Mouse (Mus musculus) Patski (cell line): ENCODE measurements around the gene Gm11549. TPM values are rescaled to one million over a fixed set of nuclear protein-coding genes. Genes with fewer than 3 reads are reported as not detected.

Experiments used
- ATAC-seq: fragments of 100-300 bp; one replicate; pipeline ENCODE4 v1.8.0; 2021
- CTCF ChIA-PET: fragments of 350-600 bp; sonication (Branson Sonifier 250); formaldehyde crosslinking; loops from one replicate; lab custom pipeline; 2022; ENCODE audit warnings: inconsistent platforms; lab: Charles Lee
- POLR2A ChIA-PET: fragments of 350-600 bp; sonication (Branson Sonifier 250); formaldehyde crosslinking; loops from one replicate; lab custom pipeline; 2022; ENCODE audit warnings: antibody characterized with exemption, inconsistent platforms; lab: Charles Lee
- DNase-seq: peaks from one replicate; pipeline ENCODE4 v3.0.0-alpha.2; 2011; ENCODE audit warnings: low read depth, low spot score
- H3K27me3 ChIP-seq: fragments of 371-371 bp; one replicate; pipeline ENCODE4 v1.5.1; 2021
- CTCF ChIP-seq: fragments of 100-300 bp; IDR thresholded peaks from one replicate; pipeline ENCODE4 v1.5.1; 2021
- in situ Hi-C: fragments of 300-500 bp; cut with MboI; formaldehyde crosslinking; loops from 3 replicates; pipeline ENCODE4 v1.11.1; 2018; ENCODE audit warnings: low pct_unique_long_range_greater_than_20kb, mixed read lengths
- polyA plus RNA-seq: library from polyadenylated mRNA; unstranded; gene quantifications from one replicate; pipeline ENCODE4 v1.2.3, GENCODE M21; 2021

Gm11549 gene
- polyA plus RNA-seq, 1 experiment from 2014 or later: not detected

GRCm38 (mm10) chr3:36474938-36475483 is 46.6 kb downstream of the Gm11549 start:
- ATAC-seq (peak; percentile 7), DNase-seq (no peak)
- H3K27me3 ChIP-seq: no peaks in the 10 kb centered on the region
- ChIA-PET CTCF (interaction anchor here (0.8 to 8.3 kb wide), 5 partner anchors 8 to 26 kb away, joined by 3 to 100 read pairs (median 6); no protein-coding TSS in a partner anchor), POLR2A (interaction anchor here (0.6 to 4.7 kb wide), 6 partner anchors 10 to 33 kb away, joined by 3 to 32 read pairs (median 4); no protein-coding TSS in a partner anchor)
- TF ChIP-seq CTCF: no peak
- in situ Hi-C loops: loop anchor here (25.0 kb wide), 1 partner anchor 1962 kb away; no protein-coding TSS in a partner anchor

GRCm38 (mm10) chr3:36474421-36474820 is 47.2 kb downstream of the Gm11549 start:
- CTCF ChIA-PET: interaction anchor here (0.8 to 8.3 kb wide), 5 partner anchors 8 to 25 kb away, joined by 3 to 100 read pairs (median 6); no protein-coding TSS in a partner anchor
- no peak for DNase-seq
- POLR2A ChIA-PET: interaction anchor here (0.6 to 4.7 kb wide), 5 partner anchors 9 to 28 kb away, joined by 3 to 32 read pairs (median 5); no protein-coding TSS in a partner anchor
- H3K27me3 ChIP-seq: no peaks in the 10 kb centered on the region
- no peak for TF ChIP-seq CTCF
- in situ Hi-C loops: loop anchor here (25.0 kb wide), 1 partner anchor 1963 kb away; no protein-coding TSS in a partner anchor
- ATAC-seq: no peak

- CTCF ChIA-PET: interaction anchor here (0.7 to 8.3 kb wide), 3 partner anchors 13 to 24 kb away, joined by 3 to 100 read pairs (median 8); no protein-coding TSS in a partner anchor
- no peak for ATAC-seq
- no peaks in the 10 kb centered on the region for H3K27me3 ChIP-seq
- TF ChIP-seq CTCF: no peak
- in situ Hi-C loops: loop anchor here (25.0 kb wide), 1 partner anchor 1964 kb away; no protein-coding TSS in a partner anchor
- POLR2A ChIA-PET: interaction anchor here (0.6 to 4.7 kb wide), 5 partner anchors 11 to 175 kb away, joined by 3 to 32 read pairs (median 6); no protein-coding TSS in a partner anchor
- no peak for DNase-seq
Measured at GRCm38 (mm10) chr3:36473222-36473621, 48.4 kb downstream of the Gm11549 start.

DNA sequence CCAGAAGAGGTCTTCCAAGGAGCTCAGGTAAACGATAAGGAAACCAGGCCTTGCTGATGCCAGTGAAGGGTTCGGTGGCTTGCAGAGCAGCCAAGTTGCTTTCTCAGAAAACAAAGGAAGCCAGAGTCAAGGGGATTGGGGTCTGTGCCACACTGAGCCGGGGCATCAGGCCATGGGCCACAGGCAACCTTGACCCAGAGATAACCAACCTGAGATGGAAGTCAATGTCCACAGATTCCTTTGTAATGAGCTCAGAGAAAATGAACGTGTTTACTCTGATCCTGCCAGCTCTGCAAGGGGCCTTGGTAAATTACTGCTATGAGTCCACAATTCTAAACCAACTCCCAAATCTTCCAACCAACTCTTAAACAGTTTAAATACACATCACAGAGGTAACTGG is 49.8 kb downstream of the Gm11549 start:
- H3K27me3 ChIP-seq: no peaks in the 10 kb centered on the region
- CTCF ChIA-PET: interaction anchor here (0.9 to 8.3 kb wide), 4 partner anchors 17 to 264 kb away, joined by 3 to 100 read pairs (median 7); no protein-coding TSS in a partner anchor
- DNase-seq (no peak), ATAC-seq (no peak)
- no peak for TF ChIP-seq CTCF
- POLR2A ChIA-PET: interaction anchor here (1.2 to 1.5 kb wide), 2 partner anchors 9 to 16 kb away, joined by 3 read pairs; no protein-coding TSS in a partner anchor
- in situ Hi-C loops: loop anchor here (25.0 kb wide), 1 partner anchor 1965 kb away; no protein-coding TSS in a partner anchor

GRCm38 (mm10) chr3:36468871-36469270 is 52.7 kb downstream of the Gm11549 start:
- DNase-seq: no peak
- ChIA-PET POLR2A (interaction anchor here (0.7 to 1.4 kb wide), 2 partner anchors 23 to 28 kb away, joined by 4 read pairs; no protein-coding TSS in a partner anchor), CTCF (interaction anchor here (1.6 to 3.7 kb wide), 3 partner anchors 16 to 28 kb away, joined by 3 to 11 read pairs (median 7); no protein-coding TSS in a partner anchor)
- ATAC-seq: no peak
- no peaks in the 10 kb centered on the region for H3K27me3 ChIP-seq
- in situ Hi-C loops: loop anchor here (25.0 kb wide), 1 partner anchor 1968 kb away; no protein-coding TSS in a partner anchor
- TF ChIP-seq CTCF: no peak

- DNase-seq: peak; percentile 87
- in situ Hi-C loops: loop anchor here (25.0 kb wide), 1 partner anchor 1970 kb away; no protein-coding TSS in a partner anchor
- CTCF ChIA-PET: interaction anchor here (1.2 to 1.8 kb wide), 7 partner anchors 9 to 29 kb away, joined by 3 to 12 read pairs (median 4); no protein-coding TSS in a partner anchor
- POLR2A ChIA-PET: interaction anchor here (0.9 kb wide), 1 partner anchor 12 kb away, joined by 3 read pairs; no protein-coding TSS in a partner anchor
- TF ChIP-seq CTCF: no peak
- H3K27me3 ChIP-seq: no peaks in the 10 kb centered on the region
- peak; percentile 97 for ATAC-seq
Measured at GRCm38 (mm10) chr3:36467632-36468031, 54.0 kb downstream of the Gm11549 start.

DNA sequence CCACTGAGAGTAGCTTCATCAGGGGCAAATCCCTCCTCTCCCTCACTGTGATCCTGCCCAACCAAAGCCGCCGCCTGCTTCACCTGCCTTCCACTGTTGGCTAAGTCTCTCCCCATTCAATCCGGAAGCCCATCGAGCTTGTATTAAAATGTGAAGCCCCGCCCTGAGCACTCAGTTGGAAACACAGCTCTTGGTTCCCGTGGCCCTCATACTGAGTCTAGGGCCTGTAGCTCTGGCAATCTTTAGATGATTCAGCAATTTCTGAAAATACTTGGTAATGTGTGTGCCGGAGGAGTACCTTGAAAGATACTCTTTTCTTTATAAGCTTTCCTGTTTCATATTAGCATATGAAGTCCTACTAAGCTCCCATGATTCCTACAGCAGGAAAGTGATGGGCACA is 56.1 kb downstream of the Gm11549 start:
- ATAC-seq (no peak), DNase-seq (no peak)
- CTCF ChIA-PET: interaction anchor here (1.4 to 3.0 kb wide), 3 partner anchors 15 to 31 kb away, joined by 4 to 13 read pairs (median 8); no protein-coding TSS in a partner anchor
- POLR2A ChIA-PET: interaction anchor here (0.9 to 2.4 kb wide), 3 partner anchors 10 to 15 kb away, joined by 3 to 6 read pairs (median 5); partner anchors contain the start of genes 1810062G17Rik and Anxa5
- no peaks in the 10 kb centered on the region for H3K27me3 ChIP-seq
- no peak for TF ChIP-seq CTCF
- in situ Hi-C loops: loop anchor here (25.0 kb wide), 1 partner anchor 1972 kb away; no protein-coding TSS in a partner anchor

Other genes starting within 250 kb of the Gm11549 start
- gene Anxa5, start 45.9 kb downstream of the Gm11549 start, polyA plus RNA-seq: 987 TPM
- gene 1810062G17Rik, start 45.9 kb downstream of the Gm11549 start, polyA plus RNA-seq: 1.2 TPM
- gene Exosc9, start 30.8 kb upstream of the Gm11549 start, polyA plus RNA-seq: 64.6 TPM
- gene Ccna2, start 50.3 kb upstream of the Gm11549 start, polyA plus RNA-seq: 114 TPM
- 12.3 TPM for gene Bbs7, start 91.7 kb upstream of the Gm11549 start, polyA plus RNA-seq
- 2.1 TPM for gene Trpc3, start 168.4 kb upstream of the Gm11549 start, polyA plus RNA-seq